Mouse (Mus musculus): ENCODE results near the gene Mrpl43.

Mrpl43 gene

DNA sequence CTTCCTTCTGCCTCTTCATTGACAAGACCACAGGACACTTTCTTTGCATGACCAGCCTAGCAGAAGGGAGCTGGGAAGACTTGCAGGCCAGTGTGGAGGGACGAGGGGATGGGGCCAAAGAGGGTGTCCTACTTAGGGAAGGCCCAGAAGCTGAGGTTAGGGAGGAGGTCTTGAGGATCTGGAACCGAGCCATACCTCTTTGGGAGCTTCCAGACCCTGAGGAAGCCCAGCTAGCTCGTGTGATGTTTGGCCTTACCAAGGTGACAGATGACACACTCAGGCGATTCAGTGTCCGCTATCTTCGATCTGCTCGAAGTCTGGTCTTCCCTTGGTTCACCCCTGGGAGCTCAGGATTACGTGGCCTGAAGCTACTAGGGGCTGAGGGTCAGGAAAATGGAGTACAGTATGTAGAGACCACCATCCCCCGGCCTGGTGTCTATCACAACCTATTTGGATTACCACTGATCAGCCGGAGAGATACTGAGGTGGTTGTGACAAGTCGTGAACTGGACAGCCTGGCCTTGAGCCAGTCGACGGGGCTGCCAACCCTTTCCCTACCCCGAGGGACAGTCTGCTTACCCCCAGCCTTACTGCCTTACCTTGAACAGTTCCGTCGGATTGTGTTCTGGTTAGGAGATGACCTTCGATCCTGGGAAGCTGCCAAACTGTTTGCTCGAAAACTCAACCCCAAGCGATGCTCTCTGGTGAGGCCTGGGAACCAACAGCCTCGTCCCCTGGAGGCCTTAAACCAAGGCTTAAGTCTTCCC lies 1.4 kb upstream of the Mrpl43 start:
- no peak for DNase-seq (ENCODE audit: low spot score in 2 of 2)

DNA sequence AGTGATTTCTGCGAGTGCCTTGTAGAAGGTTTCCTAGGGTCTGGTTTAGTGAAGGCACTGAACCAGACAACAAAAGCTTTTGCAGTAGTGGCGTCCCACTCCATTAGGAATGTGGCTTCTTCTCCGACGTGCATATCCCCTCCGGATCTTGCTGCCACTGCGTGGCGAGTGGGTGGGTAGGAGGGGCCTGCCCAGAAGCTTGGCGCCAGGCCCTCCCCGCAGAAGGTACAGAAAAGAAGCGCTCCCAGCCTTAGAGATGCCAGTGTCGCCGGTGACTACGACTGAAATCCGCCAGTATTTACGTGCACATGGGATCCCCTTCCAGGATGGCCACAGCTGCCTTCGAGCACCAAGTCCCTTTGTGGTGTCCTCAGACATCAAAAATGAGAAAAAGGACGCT lies 779 bp upstream of the Mrpl43 start:
- DNase-seq (ENCODE audit: low spot score in 2 of 2) = no peak

DNA sequence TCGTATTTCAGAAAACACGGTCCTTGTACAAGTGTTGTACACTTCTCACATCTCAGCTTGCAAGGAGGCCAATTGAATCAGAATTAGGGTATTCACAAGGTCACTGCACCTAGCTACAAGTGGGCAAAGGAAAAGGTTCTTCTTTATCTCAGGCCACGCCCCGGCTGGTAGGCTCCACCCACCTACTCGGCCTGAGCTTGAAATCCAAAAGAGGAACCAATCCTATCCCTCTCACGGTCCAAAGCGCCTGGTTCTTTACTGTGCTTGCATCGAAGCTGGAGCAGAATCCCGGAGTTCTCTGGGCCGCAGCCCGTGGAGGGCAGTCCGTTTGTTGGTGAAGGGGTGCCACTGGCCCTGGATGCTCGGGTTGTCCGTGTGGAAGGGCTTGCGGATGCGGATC lies 798 bp downstream of the Mrpl43 start, which contains the start of gene Twnk:
TSS of gene Twnk (plus strand) at position 220 of the 400 bp plus-strand sequence.
- DNase-seq (ENCODE audit: low spot score in 2 of 2) = no peak

DNA sequence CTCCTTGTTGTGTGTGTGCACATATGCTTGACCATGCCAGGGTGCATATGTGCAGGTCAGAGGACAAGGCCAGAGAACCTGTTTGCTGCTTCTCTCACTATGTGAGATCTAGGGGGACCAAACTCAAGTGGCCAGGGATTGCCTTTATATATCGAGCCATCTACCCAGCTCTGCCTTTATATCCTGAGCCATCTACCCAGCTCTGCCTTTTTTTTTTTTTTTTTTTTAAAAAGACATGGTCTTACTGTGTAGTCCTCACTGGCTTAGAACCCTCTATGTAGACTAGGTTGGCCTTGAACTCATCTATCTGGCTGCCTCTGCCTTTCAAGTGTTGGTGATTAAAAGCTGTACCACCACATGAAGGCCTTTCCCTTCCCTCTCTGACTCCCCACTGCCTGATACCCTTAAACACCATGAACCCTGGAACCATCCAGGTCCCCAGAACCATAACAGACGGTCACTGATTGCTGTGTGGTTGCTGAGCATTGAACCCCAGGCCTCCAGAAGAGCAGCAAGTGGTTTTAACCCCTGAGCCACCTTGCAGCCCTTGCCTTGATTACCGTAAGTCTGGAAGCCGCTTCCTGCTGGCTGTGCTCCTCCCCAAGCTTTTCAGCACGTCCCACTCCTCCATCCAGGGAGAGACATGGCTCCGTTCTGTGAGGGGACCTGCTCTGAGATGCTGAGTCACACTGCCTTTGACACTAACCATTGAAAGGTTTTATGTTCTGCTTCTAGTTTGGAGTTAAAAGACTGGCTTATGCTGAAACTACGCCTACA lies 2.3 kb downstream of the Mrpl43 start:
- DNase-seq (ENCODE audit: low spot score in 2 of 2) = no peak

DNA sequence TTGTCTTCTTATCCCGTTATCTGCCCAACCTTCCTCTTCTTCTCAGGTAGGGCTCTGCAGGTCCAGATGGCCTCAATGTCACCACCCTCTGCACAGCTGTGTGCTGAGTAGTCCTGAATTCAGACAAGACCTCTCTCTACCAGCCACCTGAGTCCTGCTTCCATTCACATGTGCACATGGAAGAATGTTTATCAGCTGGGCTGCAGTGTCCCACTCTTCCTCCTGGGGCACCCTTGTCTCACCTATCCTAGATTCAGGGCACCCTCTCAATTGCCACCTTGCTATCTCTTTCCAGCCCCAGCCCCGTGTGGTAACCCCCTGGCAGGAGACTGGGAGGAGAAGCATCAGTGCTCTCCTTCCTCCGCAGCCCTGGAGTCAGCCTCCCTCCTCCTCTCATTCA lies 3.9 kb downstream of the Mrpl43 start:
- peak in 1 of 2 experiments; percentile 27 for DNase-seq (ENCODE audit: low spot score in 2 of 2)

DNA sequence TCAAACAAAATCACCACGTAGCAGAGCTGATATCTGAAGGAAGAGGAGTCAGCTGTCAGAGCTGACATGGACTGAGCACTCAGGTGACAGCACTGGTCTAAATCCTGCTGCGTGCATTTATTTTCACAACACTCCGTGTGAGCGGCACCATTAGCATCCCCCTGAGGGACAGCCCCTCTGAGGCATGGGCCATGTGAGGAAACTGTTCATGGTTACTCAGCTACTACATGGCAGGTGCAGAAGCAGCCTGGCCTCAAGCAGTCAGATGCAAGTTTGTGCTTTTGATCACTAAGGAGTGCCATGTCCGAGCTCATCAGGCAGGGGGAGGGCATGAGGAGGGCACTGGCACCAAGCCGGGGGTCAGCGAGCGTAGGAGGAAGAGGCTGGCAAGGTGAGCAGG lies 6.6 kb downstream of the Mrpl43 start:
- no peak for DNase-seq (ENCODE audit: low spot score in 2 of 2)

DNA sequence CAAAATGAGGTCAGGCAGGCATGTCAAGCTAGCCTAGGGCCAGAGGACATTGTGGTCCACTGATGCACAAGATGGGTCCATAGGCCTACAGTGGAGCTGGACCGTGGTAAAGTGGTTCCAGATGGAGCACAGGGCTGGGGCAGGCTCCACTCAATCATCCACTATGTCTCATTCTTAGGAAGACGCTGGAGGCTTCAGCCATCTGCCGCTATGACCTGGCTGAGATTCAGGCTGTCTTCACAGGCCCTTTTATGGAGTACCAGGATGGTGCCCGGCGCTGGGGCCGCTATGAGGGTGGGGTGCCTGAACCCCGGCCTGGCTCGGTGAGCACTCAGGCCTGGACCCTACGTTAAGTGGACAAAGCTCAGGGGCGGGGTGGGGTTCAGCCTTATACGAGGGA lies 8.5 kb downstream of the Mrpl43 start:
- peak in 1 of 2 experiments; percentile 30 for DNase-seq (ENCODE audit: low spot score in 2 of 2)

DNA sequence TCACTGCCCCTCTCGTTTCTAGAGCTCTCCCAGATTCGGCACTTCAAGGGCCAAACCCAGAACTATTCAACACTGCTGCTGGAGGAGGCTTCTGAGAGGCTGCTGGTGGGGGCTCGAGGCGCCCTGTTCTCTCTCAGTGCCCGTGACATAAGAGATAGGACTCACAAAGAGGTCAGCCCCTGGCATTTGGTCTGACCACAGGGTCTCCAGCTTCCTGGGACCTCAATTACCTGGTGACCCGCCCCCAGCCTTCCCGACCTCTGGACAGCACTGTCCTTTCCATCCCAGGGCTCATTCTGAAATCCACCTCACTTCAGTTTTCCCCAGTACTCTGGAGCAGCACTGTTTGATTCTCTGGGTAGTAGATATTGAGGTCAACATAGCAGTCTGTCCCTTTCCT lies 13.5 kb downstream of the Mrpl43 start:
- peak in 1 of 2 experiments; percentile 29 for DNase-seq (ENCODE audit: low spot score in 2 of 2)

DNA sequence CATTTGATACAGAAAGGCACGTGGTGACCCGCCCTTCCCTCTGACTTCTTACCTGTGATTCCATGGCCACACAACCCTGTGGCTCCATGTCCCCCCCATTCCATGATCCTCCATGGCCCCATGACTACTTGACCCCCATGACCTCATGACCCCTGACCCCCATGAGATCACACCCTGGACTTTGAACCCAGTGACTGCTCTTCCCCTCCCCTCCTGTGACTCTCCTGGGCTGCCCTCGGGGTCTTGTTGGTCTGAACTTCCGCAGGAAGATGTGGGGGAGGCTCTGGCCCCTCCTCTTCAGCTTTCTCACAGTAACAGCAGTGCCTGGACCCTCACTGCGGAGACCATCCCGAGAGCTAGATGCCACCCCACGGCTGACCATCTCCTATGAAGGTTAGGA lies 14.0 kb downstream of the Mrpl43 start:
- peak in 1 of 2 experiments; percentile 42 for DNase-seq (ENCODE audit: low spot score in 2 of 2)

DNA sequence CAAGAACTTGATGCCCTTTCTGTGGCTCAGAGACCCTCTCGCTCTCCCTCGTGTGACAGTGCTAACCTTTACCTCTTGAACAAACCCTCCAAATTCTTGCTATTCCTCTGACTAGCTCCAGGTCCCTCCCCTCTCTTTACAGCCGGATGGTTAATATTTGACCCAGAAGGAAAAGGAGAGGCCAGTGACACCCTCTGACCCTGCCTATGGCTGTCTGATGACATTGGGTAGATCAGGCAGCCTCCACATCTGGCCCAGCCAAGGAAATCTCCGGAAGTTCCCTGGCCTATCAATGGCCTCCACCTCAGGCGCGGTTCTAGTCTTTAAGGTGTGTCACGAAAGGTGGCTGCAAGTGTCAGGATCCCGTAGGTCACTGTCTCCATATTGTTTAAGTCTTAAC lies 15.2 kb downstream of the Mrpl43 start:
- DNase-seq (ENCODE audit: low spot score in 2 of 2) = peak in 1 of 2 experiments; percentile 27

DNA sequence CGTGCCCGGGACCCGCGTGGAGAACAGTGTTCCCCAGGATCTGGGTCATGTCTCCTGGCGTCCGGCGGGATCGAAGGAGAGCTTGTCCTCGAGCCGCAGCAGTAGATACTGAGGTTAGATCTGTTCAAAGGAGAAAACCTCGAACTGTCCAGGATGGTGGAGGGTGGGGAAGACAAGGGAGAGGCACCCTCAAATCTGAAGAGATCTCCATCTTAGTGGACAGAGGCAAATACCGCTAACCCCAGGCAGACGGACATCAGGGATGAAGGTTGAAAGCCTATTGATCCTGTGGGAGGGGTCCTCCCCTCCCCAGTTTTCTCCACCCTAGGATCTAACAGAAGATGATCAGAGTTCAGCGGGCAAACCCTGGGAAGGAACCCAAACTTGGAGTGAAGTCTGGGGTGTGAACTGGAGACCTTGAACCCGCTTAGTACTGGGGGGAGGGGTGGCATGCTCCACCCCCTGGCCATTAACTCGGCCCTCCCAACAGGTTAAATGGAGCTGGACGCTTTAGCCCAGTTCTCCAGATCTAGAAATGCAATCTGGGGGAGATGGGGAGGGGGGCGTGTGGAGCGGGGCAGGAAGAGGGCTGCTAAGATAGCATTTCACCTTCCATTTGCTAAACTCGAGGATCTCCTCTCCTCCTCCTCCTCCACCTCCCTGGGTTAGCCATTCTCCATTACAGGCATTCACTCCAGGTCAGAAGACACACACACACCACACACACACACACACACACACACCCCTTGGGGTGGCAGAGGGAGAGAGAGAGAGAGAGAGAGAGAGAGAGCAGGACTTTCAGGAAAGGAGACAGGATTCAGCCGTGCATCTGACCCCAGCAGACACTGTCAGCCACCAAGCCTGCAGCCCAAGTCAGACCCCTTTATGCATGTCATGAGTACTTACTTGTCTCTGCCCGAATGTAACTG lies 16.4 kb downstream of the Mrpl43 start:
- DNase-seq (ENCODE audit: low spot score in 2 of 2) = peak in 1 of 2 experiments; percentile 44

DNA sequence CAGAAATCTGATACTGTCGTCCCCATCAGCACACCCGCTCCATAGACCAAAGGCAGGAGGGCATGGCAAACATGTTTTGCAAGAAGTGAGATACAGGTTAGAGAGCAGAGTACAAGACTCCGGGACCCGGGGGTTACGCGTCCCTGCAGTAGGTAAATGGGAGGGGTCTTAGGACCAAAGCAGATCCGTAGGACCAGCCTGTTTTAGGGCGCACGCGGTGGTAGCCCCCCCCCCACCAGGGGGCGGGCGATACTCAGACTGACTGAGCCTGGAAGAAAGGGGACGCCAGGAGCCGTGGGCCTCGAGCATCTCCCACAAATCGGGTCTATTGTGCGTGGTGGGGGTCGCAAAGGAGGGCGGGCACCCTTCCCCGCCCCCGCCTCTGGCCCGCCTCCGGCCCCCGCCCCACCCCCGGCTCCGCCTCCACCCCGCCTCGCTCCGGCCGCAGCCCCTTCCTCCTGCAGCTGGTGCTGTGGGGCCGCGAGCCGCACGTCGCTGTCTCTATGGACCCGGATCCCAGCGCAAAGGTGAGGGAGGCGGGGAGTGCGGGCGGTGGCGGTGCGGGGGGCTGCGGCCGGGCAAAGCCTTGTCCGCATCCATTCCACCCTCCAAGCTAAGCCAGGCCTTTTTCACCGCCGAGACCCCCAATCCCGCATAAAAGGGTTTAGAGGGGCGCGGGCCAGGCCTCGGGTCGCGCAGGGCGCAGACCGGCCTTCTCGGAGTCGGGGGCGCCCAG lies 17.2 kb downstream of the Mrpl43 start, which contains the start of gene Sema4g:
TSS of gene Sema4g (plus strand) at position 271 of the 736 bp plus-strand sequence.
- peak; percentile 65 to 70 for DNase-seq (ENCODE audit: low spot score in 2 of 2)

DNA sequence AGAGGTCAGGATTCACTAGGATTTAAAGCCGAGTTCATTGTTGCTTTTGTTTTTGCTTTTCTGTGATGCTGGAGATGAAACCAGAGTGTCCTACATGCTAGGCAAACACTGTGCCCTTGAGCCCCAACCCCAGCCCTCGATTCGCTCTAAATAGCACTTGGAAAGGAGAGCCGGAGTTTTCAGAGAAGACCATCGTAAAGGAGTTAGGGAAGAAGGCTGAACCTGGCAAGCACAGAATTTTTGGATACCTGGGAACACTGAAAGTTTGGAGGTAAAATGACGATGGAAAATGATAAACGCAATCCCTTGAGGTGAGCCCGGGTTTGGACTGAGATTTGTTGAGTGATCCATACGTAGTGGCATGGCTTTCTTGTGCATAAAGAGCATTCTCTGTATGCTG lies 17.9 kb downstream of the Mrpl43 start:
- peak in 1 of 2 experiments; percentile 29 for DNase-seq (ENCODE audit: low spot score in 2 of 2)

DNA sequence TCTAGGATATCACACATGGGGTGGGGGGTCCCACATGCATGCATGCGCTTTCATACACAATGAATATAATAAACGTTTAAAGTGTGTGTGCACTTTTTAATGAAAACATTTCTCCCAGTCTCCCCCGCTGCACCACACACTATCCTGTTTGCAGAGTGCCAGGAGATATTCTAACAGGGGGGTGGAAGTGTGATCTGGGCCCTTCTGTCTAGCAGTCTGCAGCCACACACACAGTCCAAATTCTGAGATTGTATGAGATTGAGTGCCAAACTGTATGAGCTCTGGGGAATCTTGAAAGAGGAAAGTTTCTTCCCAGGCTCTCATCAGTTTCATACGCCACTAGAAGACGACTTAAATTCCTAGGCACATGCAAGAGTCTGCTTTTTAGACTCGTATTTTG lies 18.4 kb downstream of the Mrpl43 start:
- peak; percentile 61 to 71 for DNase-seq (ENCODE audit: low spot score in 2 of 2)

DNA sequence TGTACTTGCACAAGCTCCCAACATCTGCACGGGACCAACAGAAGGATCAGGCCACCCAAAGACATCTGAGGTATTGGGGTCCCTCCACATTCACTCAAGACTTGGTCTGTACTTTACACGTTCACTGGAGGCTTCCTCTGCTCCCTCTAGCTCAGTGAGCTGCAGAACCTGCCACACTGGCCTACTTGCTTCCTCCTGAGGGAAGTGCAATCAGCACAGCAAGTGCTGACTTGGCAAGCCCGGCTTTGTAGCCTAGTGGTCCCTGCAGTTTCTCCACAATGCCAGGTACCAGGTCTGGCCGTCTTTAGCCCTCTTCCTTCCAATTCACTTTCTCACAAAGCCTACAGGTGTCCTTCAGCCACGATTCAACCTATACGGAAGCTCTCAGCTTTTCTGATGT lies 19.2 kb downstream of the Mrpl43 start:
- DNase-seq (ENCODE audit: low spot score in 2 of 2) = peak in 1 of 2 experiments; percentile 50

DNA sequence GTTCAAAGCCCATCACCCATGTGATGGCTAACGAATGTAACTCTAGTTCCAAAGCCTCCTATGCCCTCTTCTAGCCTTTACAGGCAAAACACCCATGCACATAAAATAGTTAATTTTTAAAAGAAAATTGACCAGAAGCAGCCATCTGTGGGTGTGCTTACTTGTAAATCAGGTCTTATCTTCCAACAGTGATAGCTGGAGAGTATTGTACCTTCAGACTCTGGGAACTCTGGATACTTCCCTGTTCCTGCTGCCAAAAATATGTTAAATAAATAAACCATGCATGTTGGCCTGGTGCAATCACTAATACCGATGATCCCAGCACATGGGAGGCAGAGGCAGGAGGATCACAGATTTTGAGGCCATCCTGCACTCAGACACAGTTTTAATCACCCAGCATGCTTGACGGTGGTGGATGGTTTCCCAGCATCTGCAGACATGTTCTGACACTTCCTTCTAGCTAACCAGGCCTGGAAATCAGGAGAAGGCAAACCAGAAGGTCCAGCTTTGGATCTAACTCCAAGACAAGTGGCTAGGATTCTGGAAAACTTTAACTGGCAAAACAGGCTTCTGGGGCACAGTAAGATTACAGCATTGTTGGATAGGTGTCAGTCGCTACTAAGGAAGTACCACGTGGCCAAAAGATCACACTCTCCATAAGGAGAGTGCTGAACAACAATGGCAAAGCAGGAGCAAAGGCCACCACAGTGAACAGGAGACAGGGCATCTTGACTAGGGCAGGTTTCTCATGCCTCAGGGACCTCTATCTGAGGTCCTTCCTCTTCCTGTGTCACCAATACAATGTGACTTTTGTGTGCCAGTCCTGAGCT lies 20.9 kb downstream of the Mrpl43 start:
- no peak for DNase-seq (ENCODE audit: low spot score in 2 of 2)

DNA sequence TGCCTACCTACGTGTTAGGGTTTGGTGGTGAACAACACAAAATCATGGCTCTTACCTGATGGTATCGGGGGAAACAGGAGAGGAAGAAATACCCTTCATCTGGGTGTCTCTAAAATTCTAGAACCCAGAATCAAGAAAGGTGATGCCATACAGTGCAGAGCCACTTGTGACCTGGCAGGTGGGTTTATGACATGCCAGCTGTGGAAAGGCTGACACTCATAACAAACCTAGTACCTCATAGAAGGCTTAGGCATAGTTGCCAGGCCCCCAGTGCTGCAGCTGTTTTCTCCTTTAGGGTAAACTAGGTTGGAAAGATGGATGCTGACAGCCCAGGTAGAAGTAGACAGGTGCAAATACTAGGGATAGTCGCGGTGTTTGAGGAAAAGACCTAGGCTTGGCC lies 21.8 kb downstream of the Mrpl43 start:
- no peak for DNase-seq (ENCODE audit: low spot score in 2 of 2)

DNA sequence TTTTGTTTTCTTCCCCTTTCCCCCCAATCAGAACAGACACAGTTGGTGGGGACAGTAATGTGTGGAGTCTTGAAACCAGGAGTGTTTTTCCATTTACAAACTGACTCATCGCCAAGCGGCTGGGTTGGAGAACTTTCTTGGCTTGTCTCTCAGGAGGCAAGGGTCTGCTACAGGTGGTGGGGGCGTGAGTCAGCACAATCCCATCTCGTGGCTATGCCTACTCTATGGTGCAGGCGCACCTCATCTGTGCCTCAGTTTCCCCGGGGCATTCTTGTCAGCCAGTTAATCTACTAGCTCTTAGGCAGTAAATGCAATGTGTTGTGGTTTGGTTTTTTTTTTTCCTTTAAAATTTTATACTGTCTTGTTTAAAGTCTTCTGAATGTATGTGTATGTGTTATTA lies 22.9 kb downstream of the Mrpl43 start:
- DNase-seq (ENCODE audit: low spot score in 2 of 2) = peak; percentile 24 to 38

DNA sequence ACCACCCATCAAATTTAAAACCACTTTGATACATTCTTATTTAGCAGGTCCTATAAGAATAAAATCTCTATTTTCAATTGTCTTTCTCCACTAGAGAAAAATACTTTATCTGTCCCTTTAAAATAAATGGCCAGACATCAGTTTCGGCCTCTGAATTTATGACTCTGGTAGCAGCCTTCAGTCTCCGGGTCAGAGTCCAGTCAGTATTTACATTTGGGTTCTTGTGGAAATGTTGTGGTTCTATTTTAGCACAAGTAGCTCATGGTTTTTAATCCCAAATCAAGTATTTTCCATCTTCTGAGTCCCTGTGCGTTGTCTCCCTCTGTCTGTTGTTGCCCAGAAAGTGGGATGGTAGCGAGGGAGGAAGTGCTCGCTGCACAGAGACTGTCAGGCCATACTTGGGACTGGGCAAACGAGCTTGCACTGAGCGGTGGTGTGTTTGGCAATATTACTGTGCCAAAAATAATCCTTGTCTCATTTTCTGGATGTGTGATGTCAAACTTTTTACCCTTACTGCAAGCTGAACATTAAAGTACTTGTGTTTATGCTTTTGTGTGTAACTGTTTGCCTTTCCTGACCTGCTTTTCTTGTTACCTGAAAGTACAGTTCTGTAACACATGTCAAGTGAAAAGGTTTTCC lies 23.6 kb downstream of the Mrpl43 start:
- no peak for DNase-seq (ENCODE audit: low spot score in 2 of 2)

DNA sequence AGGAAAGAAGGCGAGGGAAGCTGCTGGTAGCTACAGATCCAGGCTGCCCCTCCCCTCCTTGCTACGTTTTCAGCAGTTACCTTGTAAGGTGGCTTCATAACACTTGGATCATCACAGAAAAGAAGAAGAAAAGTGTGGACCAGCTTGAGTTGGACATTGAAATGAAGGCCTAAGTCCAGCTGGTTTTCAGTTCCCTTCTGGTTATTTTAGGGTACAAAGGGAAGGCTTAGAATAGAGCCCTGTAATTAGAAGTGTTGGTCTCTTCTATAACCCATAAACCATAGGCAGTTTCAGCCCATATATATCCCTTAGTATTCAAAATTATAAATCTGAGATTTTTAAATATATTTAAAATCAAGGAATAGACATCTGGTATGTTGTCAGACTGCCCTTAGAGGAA lies 25.5 kb downstream of the Mrpl43 start:
- DNase-seq (ENCODE audit: low spot score in 2 of 2) = no peak
